Mouse (Mus musculus): Measurements from ENCODE around the gene P3h2.

- TF ChIP-seq GATA1 (IDR thresholded peaks at IDR 0.05; ENCODE audit: borderline replicate concordance, low read length) (no peak), FLI1 (IDR thresholded peaks at IDR 0.05; ENCODE audit: low read length) (no peak)
Measured at GRCm38 (mm10) chr16:26021759-26022158, 83.8 kb downstream of the P3h2 start.

Data from megakaryocyte, embryonic 14.5 days (primary cell).